Mouse (Mus musculus) MEL (cell line): ENCODE results near the gene Matn3.

ENCODE experiments used
- CHD2 ChIP-seq: IDR thresholded peaks from 2 replicates; pipeline ENCODE4 v1.6.1; 2011; ENCODE audit warnings: low read length, improper control_type of control experiment
- CTCF ChIP-seq, 3 experiments: IDR thresholded peaks in 2 of 3; conservative IDR thresholded peaks in 1 of 3; 2 replicates each; pipeline ENCODE4 v1.5.1; 2011 to 2012; ENCODE audit warnings: low read length in 3 of 3, low read depth in 2 of 3, mild to moderate bottlenecking in 2 of 3, improper control_type of control experiment in 1 of 3, inconsistent platforms in 1 of 3, mixed read lengths in 1 of 3, moderate library complexity in 1 of 3; ENCODE audit not compliant: control insufficient read depth in 1 of 3, insufficient read depth in 1 of 3, poor library complexity in 1 of 3, severe bottlenecking in 1 of 3
- E2F4 ChIP-seq: IDR thresholded peaks from 2 replicates; pipeline ENCODE4 v1.6.1; 2011; ENCODE audit warnings: low read depth, low read length, improper control_type of control experiment, borderline replicate concordance
- EP300 ChIP-seq, 2 experiments: IDR thresholded peaks; 2 replicates each; pipeline ENCODE4 v1.6.1; 2011; ENCODE audit warnings: improper control_type of control experiment in 2 of 2, low read length in 2 of 2, low read depth in 1 of 2, mild to moderate bottlenecking in 1 of 2
- JUND ChIP-seq: IDR thresholded peaks from 2 replicates; pipeline ENCODE4 v1.6.1; 2011; ENCODE audit warnings: low read depth, mild to moderate bottlenecking, improper control_type of control experiment, low read length
- MAFK ChIP-seq: IDR thresholded peaks from 2 replicates; pipeline ENCODE4 v1.6.1; 2011; ENCODE audit warnings: low read depth, mild to moderate bottlenecking, low read length, improper control_type of control experiment, borderline replicate concordance
- MAZ ChIP-seq: IDR thresholded peaks from 2 replicates; pipeline ENCODE4 v1.6.1; 2012; ENCODE audit warnings: low read depth, mild to moderate bottlenecking, inconsistent platforms, low read length, improper control_type of control experiment
- MXI1 ChIP-seq: IDR thresholded peaks from 2 replicates; pipeline ENCODE4 v1.6.1; 2011; ENCODE audit warnings: mild to moderate bottlenecking, low read depth, low read length, improper control_type of control experiment
- POLR2A ChIP-seq, 2 experiments: IDR thresholded peaks; 2 replicates each; pipeline ENCODE4 v1.6.1; 2011 to 2012; ENCODE audit warnings: low read length in 2 of 2, mild to moderate bottlenecking in 2 of 2, control low read depth in 1 of 2, improper control_type of control experiment in 1 of 2, low read depth in 1 of 2, moderate library complexity in 1 of 2; ENCODE audit not compliant: control insufficient read depth in 1 of 2, insufficient read depth in 1 of 2, poor library complexity in 1 of 2
- POLR2AphosphoS5 ChIP-seq: IDR thresholded peaks from 2 replicates; pipeline ENCODE4 v1.6.1; 2012; ENCODE audit warnings: low read depth, borderline replicate concordance, mild to moderate bottlenecking, inconsistent platforms, low read length, moderate library complexity, mixed read lengths
- SIN3A ChIP-seq: IDR thresholded peaks from 2 replicates; pipeline ENCODE4 v1.6.1; 2012; ENCODE audit warnings: low read length, improper control_type of control experiment, inconsistent platforms
- TAL1 ChIP-seq: IDR thresholded peaks from 2 replicates; pipeline ENCODE4 v1.6.1; 2012; ENCODE audit warnings: mild to moderate bottlenecking, inconsistent platforms, low read length, moderate library complexity, mixed read lengths
- TCF12 ChIP-seq: IDR thresholded peaks from 2 replicates; pipeline ENCODE4 v1.6.1; 2014; ENCODE audit warnings: low read depth, mild to moderate bottlenecking, inconsistent platforms, low read length, improper control_type of control experiment, moderate library complexity

- TF ChIP-seq CTCF (IDR thresholded peaks at IDR 0.05 in 2 of 3, conservative IDR thresholded peaks at IDR 0.05 in 1 of 3; ENCODE audit: control insufficient read depth in 1 of 3, insufficient read depth in 1 of 3, low read depth in 2 of 3, low read length in 3 of 3, poor library complexity in 1 of 3, severe bottlenecking in 1 of 3) (peak; percentile 52 to 98 (median 62)), SIN3A (no peak), E2F4 (no peak), EP300 (IDR thresholded peaks at IDR 0.05; ENCODE audit: low read depth in 1 of 2, low read length in 2 of 2) (no peak), TCF12 (no peak), JUND (no peak), TAL1 (no peak), MXI1 (no peak), MAZ (no peak), CHD2 (no peak), POLR2A (IDR thresholded peaks at IDR 0.05; ENCODE audit: control insufficient read depth in 1 of 2, insufficient read depth in 1 of 2, low read depth in 1 of 2, low read length in 2 of 2, poor library complexity in 1 of 2) (no peak), POLR2AphosphoS5 (no peak), MAFK (no peak)
Measured at GRCm38 (mm10) chr12:9002038-9002648, 54.4 kb downstream of the Matn3 start.
